8 mouse cellular contexts compared by ENCODE assay signal in genomic region chr11:31949331-31949785, GRCm38 (mm10). TPM values are rescaled to one million over a fixed set of nuclear protein-coding genes. Genes with fewer than 3 reads are reported as not detected.
DNase-seq lines count a peak whose midpoint lies in the region; ATAC-seq and TF ChIP-seq lines count a peak whose summit lies in the region.

No protein-coding gene starts in this region.

- H3K9ac ChIP-seq in kidney, embryonic 14.5 days (ENCODE audit: low read depth, low read length): peak overlapping the region; percentile 37; the same call in 1 of the 2 replicates
- peak overlapping the region; percentile 44 for H3K9ac ChIP-seq in midbrain, postnatal 0 days (replicated peaks; ENCODE audit: low read length, poor library complexity, severe bottlenecking)
- no peak overlapping the region for H3K9ac ChIP-seq in stomach, embryonic 15.5 days

- DNase-seq in B cell, adult 2 months: peak; percentile 74 to 79
- peak; percentile 68 to 93 for DNase-seq in adrenal gland, adult (ENCODE audit: inconsistent age in 2 of 2, low spot score in 1 of 2)
- DNase-seq in embryo, embryonic 11 days: peak; percentile 85
- DNase-seq in heart, embryonic 10.5 days (ENCODE audit: low spot score): peak; percentile 81
- peak; percentile 72 for DNase-seq in liver
- peak; percentile 94 for DNase-seq in midbrain, postnatal 0 days (ENCODE audit: low spot score)

- H3K4me3 ChIP-seq in heart, embryonic 10.5 days: peak overlapping the region; percentile 62
- H3K4me3 ChIP-seq in kidney, embryonic 14.5 days (ENCODE audit: low read length): peak overlapping the region; percentile 41
- peak overlapping the region; percentile 39 for H3K4me3 ChIP-seq in midbrain, postnatal 0 days (ENCODE audit: low read depth, low read length)
- H3K4me3 ChIP-seq in stomach, embryonic 15.5 days (replicated peaks): peak overlapping the region; percentile 48

- no peaks in the 10 kb centered on the region for H3K9me3 ChIP-seq in heart, embryonic 10.5 days
- no peaks in the 10 kb centered on the region for H3K9me3 ChIP-seq in kidney, embryonic 14.5 days (ENCODE audit: control insufficient read depth, low read length)
- H3K9me3 ChIP-seq in midbrain, postnatal 0 days (ENCODE audit: low read length): no peaks in the 10 kb centered on the region
- no peaks in the 10 kb centered on the region for H3K9me3 ChIP-seq in stomach, embryonic 15.5 days

- peak overlapping the region; percentile 84 for H3K27ac ChIP-seq in heart, embryonic 10.5 days
- no peak overlapping the region for H3K27ac ChIP-seq in kidney, embryonic 14.5 days (ENCODE audit: low read depth, low read length)
- 0 out of 2 replicates have a peak overlapping the region, but pooled peaks have one; percentile 26 for H3K27ac ChIP-seq in midbrain, postnatal 0 days (ENCODE audit: low read depth, low read length)
- H3K27ac ChIP-seq in stomach, embryonic 15.5 days: no peak overlapping the region

- H3K4me1 ChIP-seq in heart, embryonic 10.5 days: peaks cover 11% of the 10 kb centered on the region
- peaks cover 7% of the 10 kb centered on the region; the same call in 1 of the 2 replicates for H3K4me1 ChIP-seq in kidney, embryonic 14.5 days (ENCODE audit: control insufficient read depth, insufficient read depth, low read length)
- no peaks in the 10 kb centered on the region for H3K4me1 ChIP-seq in midbrain, postnatal 0 days (ENCODE audit: insufficient read depth, low read length)
- H3K4me1 ChIP-seq in stomach, embryonic 15.5 days: peaks cover 7% of the 10 kb centered on the region; the same call in 1 of the 2 replicates

- WGBS in heart, embryonic 10.5 days: under 1% methylated on average over 17 of the region's 17 CpGs
- WGBS in kidney, embryonic 14.5 days: 2% methylated on average over 17 of the region's 17 CpGs
- WGBS in midbrain, postnatal 0 days: 1% methylated on average over 17 of the region's 17 CpGs
- under 1% methylated on average over 17 of the region's 17 CpGs for WGBS in stomach, embryonic 15.5 days

- peaks cover 9% of the 10 kb centered on the region; the same call in 1 of the 2 replicates for H3K27me3 ChIP-seq in heart, embryonic 10.5 days (ENCODE audit: insufficient read depth, poor library complexity, severe bottlenecking)
- H3K27me3 ChIP-seq in kidney, embryonic 14.5 days (ENCODE audit: control insufficient read depth, insufficient read depth, low read length): 0 out of 2 replicates have a peak, but pooled peaks cover 6% of the 10 kb centered on the region
- no peaks in the 10 kb centered on the region for H3K27me3 ChIP-seq in midbrain, postnatal 0 days (ENCODE audit: insufficient read depth, low read length)
- H3K27me3 ChIP-seq in stomach, embryonic 15.5 days (replicated peaks): no peaks in the 10 kb centered on the region

- ATAC-seq in kidney, embryonic 14.5 days (ENCODE audit: low FRiP score, low TSS enrichment): peak; percentile 77; the same call in 1 of the 2 replicates
- peak; percentile 62 for ATAC-seq in midbrain, postnatal 0 days (ENCODE audit: low FRiP score)
- ATAC-seq in stomach, embryonic 15.5 days (ENCODE audit: insufficient read depth, low FRiP score, low read depth): peak; percentile 68; the same call in 1 of the 2 replicates

- peak; percentile 94 for TF ChIP-seq CTCF in midbrain, postnatal 0 days (IDR thresholded peaks at IDR 0.05)

- H3K4me2 ChIP-seq in kidney, embryonic 14.5 days (replicated peaks; ENCODE audit: low read depth, low read length): peak overlapping the region; percentile 56
- H3K4me2 ChIP-seq in midbrain, postnatal 0 days (ENCODE audit: low read depth, low read length, poor library complexity, severe bottlenecking): peak overlapping the region; percentile 56
- H3K4me2 ChIP-seq in stomach, embryonic 15.5 days: peak overlapping the region; percentile 67

- no peaks in the 10 kb centered on the region for H3K36me3 ChIP-seq in heart, embryonic 10.5 days
- H3K36me3 ChIP-seq in kidney, embryonic 14.5 days (ENCODE audit: control insufficient read depth, insufficient read depth, low read length): no peaks in the 10 kb centered on the region
- H3K36me3 ChIP-seq in midbrain, postnatal 0 days (ENCODE audit: insufficient read depth, low read length): no peaks in the 10 kb centered on the region
- H3K36me3 ChIP-seq in stomach, embryonic 15.5 days: no peaks in the 10 kb centered on the region

RNA-seq across cellular contexts. Expression of gene 4930524B15Rik, which starts 16.0 kb away (rescaled TPM):
- 0.30 and 0.35 TPM in 2 replicates for polyA plus RNA-seq in heart, embryonic 10.5 days (2016; fragmentation: Nextera tagmentation; extraction: Ambion mirVana)
- 0.27 TPM in 1 of 2 replicates, not detected in the other for polyA plus RNA-seq in kidney, embryonic 14.5 days (2014; fragmentation: Nextera tagmentation; extraction: Ambion mirVana)
- total RNA-seq in midbrain, postnatal 0 days (2014; rRNA removed): 0.94 TPM in 1 of 2 replicates, not detected in the other
- 0.47 and 0.48 TPM in 2 replicates for polyA plus RNA-seq in midbrain, postnatal 0 days (2015; fragmentation: Nextera tagmentation; extraction: Ambion mirVana)
- not detected in 2 replicates for polyA plus RNA-seq in stomach, embryonic 15.5 days (2015; fragmentation: Nextera tagmentation; extraction: Ambion mirVana)

RNA-seq across cellular contexts. Expression of gene Nsg2, which starts 50.9 kb away (rescaled TPM):
- 0.84 and 2.7 TPM in 2 replicates for polyA plus RNA-seq in heart, embryonic 10.5 days (2016; fragmentation: Nextera tagmentation; extraction: Ambion mirVana)
- 0.87 and 1.6 TPM in 2 replicates for polyA plus RNA-seq in kidney, embryonic 14.5 days (2014; fragmentation: Nextera tagmentation; extraction: Ambion mirVana)
- total RNA-seq in midbrain, postnatal 0 days (2014; rRNA removed): 1,042 and 1,173 TPM in 2 replicates
- 641 and 644 TPM in 2 replicates for polyA plus RNA-seq in midbrain, postnatal 0 days (2015; fragmentation: Nextera tagmentation; extraction: Ambion mirVana)
- polyA plus RNA-seq in stomach, embryonic 15.5 days (2015; fragmentation: Nextera tagmentation; extraction: Ambion mirVana): 7.8 and 8.2 TPM in 2 replicates

Comparison
In these comparisons a context has a peak if more than half of its experiments do, and no peak if none do; other contexts are left out.
1. H3K27ac ChIP-seq: peak in heart, embryonic 10.5 days (single experiment) and midbrain, postnatal 0 days (single experiment); none in kidney, embryonic 14.5 days (single experiment) and stomach, embryonic 15.5 days (single experiment).
2. RNA of gene Nsg2, which starts 50.9 kb away (polyA plus RNA-seq): 641 to 644 TPM in midbrain, postnatal 0 days; 7.8 to 8.2 TPM in stomach, embryonic 15.5 days, 0.84 to 2.7 TPM in heart, embryonic 10.5 days and 0.87 to 1.6 TPM in kidney, embryonic 14.5 days; every median in the first group is over 10 times any median in the second.
3. Peak in every context shown above with its lines, with median percentiles within 50 percentile points of each other: DNase-seq, H3K4me3 ChIP-seq, ATAC-seq and H3K4me2 ChIP-seq.